Mouse (Mus musculus) layer of hippocampus, postnatal 25 days (tissue): ENCODE measurements at regions not wholly inside any gene's neighbourhood (a gene's known extent, or its start where the extent isn't known, plus 50 kb on each side); places are given as distances from the start of the nearest gene placed in this dataset.
A peak's percentile ranks its signal among the peaks of the same experiment; 100 is the strongest.

Experiments
- DNase-seq, 2 experiments: peaks; one replicate each; pipeline ENCODE4 v3.0.0; 2022; ENCODE audit warnings: mixed read lengths in 2 of 2, low spot score in 1 of 2; ENCODE audit errors: extremely low spot score in 1 of 2

GRCm38 (mm10) chr11:21478191-21478590, 93.8 kb upstream of the Wdpcp start:
- DNase-seq = no peak

- DNase-seq = no peak
These were observed 99.7 kb upstream of the Ugp2 start for GRCm38 (mm10) chr11:21470711-21471110.

- DNase-seq = no peak
These were observed 97.5 kb upstream of the Ugp2 start for GRCm38 (mm10) chr11:21468465-21468864.

- DNase-seq = no peak
These were observed 89.0 kb upstream of the Ugp2 start for GRCm38 (mm10) chr11:21460011-21460410.

GRCm38 (mm10) chr11:21453308-21454106, 82.5 kb upstream of the Ugp2 start:
- peak in 1 of 2 experiments; percentile 31 for DNase-seq

- DNase-seq = no peak
These were observed 62.7 kb upstream of the Ugp2 start for GRCm38 (mm10) chr11:21433726-21434125.

GRCm38 (mm10) chr11:21430021-21430420, 59.0 kb upstream of the Ugp2 start:
- no peak for DNase-seq

- DNase-seq = no peak
These were observed 57.7 kb upstream of the Ugp2 start for GRCm38 (mm10) chr11:21428749-21429148.

GRCm38 (mm10) chr11:21428013-21428317, 57.0 kb upstream of the Ugp2 start:
- no peak for DNase-seq

GRCm38 (mm10) chr11:21427291-21428012, 56.5 kb upstream of the Ugp2 start:
- no peak for DNase-seq

GRCm38 (mm10) chr11:21425480-21426101, 54.6 kb upstream of the Ugp2 start:
- DNase-seq = no peak

- no peak for DNase-seq
These were observed 53.3 kb upstream of the Ugp2 start for GRCm38 (mm10) chr11:21424345-21424744.

- DNase-seq = no peak
These were observed 51.4 kb upstream of the Ugp2 start for GRCm38 (mm10) chr11:21422281-21422878.
